Mouse (Mus musculus) myocyte (in vitro differentiated cells): Measurements from ENCODE around the gene Dpy19l1. TPM values are rescaled to one million over a fixed set of nuclear protein-coding genes. Genes with fewer than 3 reads are reported as not detected.

Source experiments
- H3K27me3 ChIP-seq: one replicate; pipeline ENCODE4 v1.6.1; 2011; ENCODE audit not compliant: control insufficient read depth, insufficient read depth, insufficient read length
- H3K36me3 ChIP-seq: one replicate; pipeline ENCODE4 v1.6.1; 2011; ENCODE audit not compliant: control insufficient read depth, insufficient read depth
- H3K4me2 ChIP-seq: one replicate; pipeline ENCODE4 v1.6.1; 2011; ENCODE audit warnings: low read depth, control low read depth
- H3K4me3 ChIP-seq: one replicate; pipeline ENCODE4 v1.5.1; 2011; ENCODE audit warnings: mild to moderate bottlenecking, control low read depth, moderate library complexity
- H3K79me2 ChIP-seq: one replicate; pipeline ENCODE4 v1.6.1; 2011; ENCODE audit not compliant: control insufficient read depth, insufficient read depth
- H3ac ChIP-seq: one replicate; pipeline ENCODE4 v1.6.1; 2011; ENCODE audit not compliant: control insufficient read depth, insufficient read length
- CEBPB ChIP-seq: IDR thresholded peaks from 2 replicates; pipeline ENCODE4 v1.6.1; 2011; ENCODE audit warnings: mild to moderate bottlenecking, moderate library complexity; ENCODE audit not compliant: poor library complexity, insufficient read depth, severe bottlenecking
- E2F4 ChIP-seq: IDR thresholded peaks from one replicate; pipeline ENCODE4 v1.6.1; 2011; ENCODE audit warnings: mild to moderate bottlenecking, control low read depth, moderate library complexity; ENCODE audit not compliant: insufficient read depth
- MAX ChIP-seq: IDR thresholded peaks from one replicate; pipeline ENCODE4 v1.6.1; 2011; ENCODE audit warnings: low read depth, mild to moderate bottlenecking, control low read depth
- MYOD1 ChIP-seq, 3 experiments: IDR thresholded peaks; one replicate each; pipeline ENCODE4 v1.6.1; 2011; ENCODE audit warnings: control low read depth in 2 of 3, low read depth in 2 of 3, mild to moderate bottlenecking in 2 of 3, moderate library complexity in 1 of 3; ENCODE audit not compliant: insufficient read length in 2 of 3, control insufficient read depth in 1 of 3
- MYOG ChIP-seq, 3 experiments: IDR thresholded peaks; one replicate each; pipeline ENCODE4 v1.6.1; 2011; ENCODE audit warnings: control low read depth in 2 of 3, low read depth in 2 of 3, mild to moderate bottlenecking in 2 of 3; ENCODE audit not compliant: insufficient read length in 2 of 3, control insufficient read depth in 1 of 3, insufficient read depth in 1 of 3
- POLR2A ChIP-seq: IDR thresholded peaks from one replicate; pipeline ENCODE4 v1.6.1; 2011; ENCODE audit warnings: low read depth, mild to moderate bottlenecking, control low read depth, moderate library complexity; ENCODE audit not compliant: insufficient read length
- POLR2AphosphoS2 ChIP-seq: IDR thresholded peaks from one replicate; pipeline ENCODE4 v1.6.1; 2011; ENCODE audit warnings: low read depth, control low read depth; ENCODE audit not compliant: insufficient read length
- REST ChIP-seq: IDR thresholded peaks from one replicate; pipeline ENCODE4 v1.6.1; 2011; ENCODE audit warnings: mild to moderate bottlenecking, control low read depth, moderate library complexity; ENCODE audit not compliant: insufficient read depth, insufficient read length
- SRF ChIP-seq: IDR thresholded peaks from one replicate; pipeline ENCODE4 v1.6.1; 2011; ENCODE audit warnings: low read depth; ENCODE audit not compliant: control insufficient read depth, insufficient read length
- TCF12 ChIP-seq: IDR thresholded peaks from one replicate; pipeline ENCODE4 v1.6.1; 2011; ENCODE audit warnings: mild to moderate bottlenecking, control low read depth; ENCODE audit not compliant: poor library complexity, insufficient read depth, severe bottlenecking
- TCF3 ChIP-seq: IDR thresholded peaks from one replicate; pipeline ENCODE4 v1.6.1; 2011; ENCODE audit warnings: low read depth, control low read depth; ENCODE audit not compliant: insufficient read length
- USF1 ChIP-seq: IDR thresholded peaks from one replicate; pipeline ENCODE4 v1.6.1; 2011; ENCODE audit warnings: low read depth, mild to moderate bottlenecking, control low read depth, moderate library complexity
- polyA plus RNA-seq: library from polyadenylated mRNA; unstranded; fragments of >200 nt; fragmentation: generic; extraction: Trizol; gene quantifications from one replicate; pipeline ENCODE4 v1.2.1, GENCODE M21; 2012; ENCODE audit warnings: missing spikeins

The Dpy19l1 gene
- polyA plus RNA-seq, 1 experiment, result 17.3 TPM

DNA sequence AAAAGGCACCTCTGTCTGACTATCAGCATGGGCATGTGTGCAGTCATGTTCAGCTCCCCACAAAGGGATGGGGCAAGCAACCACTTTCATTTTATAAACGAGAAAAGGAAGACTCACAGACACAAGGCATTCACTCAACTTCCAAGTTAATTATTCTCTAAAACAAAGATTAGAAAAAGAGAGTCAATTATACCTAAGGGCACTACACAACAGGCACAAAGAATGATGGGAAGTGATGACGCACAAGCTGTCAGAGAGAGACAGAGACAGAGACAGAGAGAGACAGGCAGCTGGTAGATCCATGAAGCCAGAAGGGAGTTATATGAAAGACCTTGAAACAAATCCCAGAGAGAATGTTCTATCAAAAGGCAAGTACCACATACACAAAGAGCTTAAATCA, 68.0 kb downstream of the Dpy19l1 start:
- no peak overlapping the region for H3K4me2 ChIP-seq
- no peak overlapping the region for H3K4me3 ChIP-seq
- no peaks in the 10 kb centered on the region for H3K79me2 ChIP-seq
- no peak for TF ChIP-seq POLR2AphosphoS2
- TF ChIP-seq POLR2A, result no peak
- no peak for TF ChIP-seq CEBPB
- TF ChIP-seq REST, result no peak
- TF ChIP-seq MYOG (IDR thresholded peaks at IDR 0.05; ENCODE audit: control insufficient read depth in 1 of 3, insufficient read depth in 1 of 3, insufficient read length in 2 of 3, low read depth in 2 of 3), result no peak
- TF ChIP-seq MYOD1 (IDR thresholded peaks at IDR 0.05; ENCODE audit: control insufficient read depth in 1 of 3, insufficient read length in 2 of 3, low read depth in 2 of 3), result no peak
- no peak for TF ChIP-seq MAX
- no peak for TF ChIP-seq TCF3
- no peak for TF ChIP-seq USF1
- TF ChIP-seq SRF, result no peak
- no peak for TF ChIP-seq E2F4
- TF ChIP-seq TCF12, result no peak
- no peaks in the 10 kb centered on the region for H3K27me3 ChIP-seq
- H3K36me3 ChIP-seq, result no peaks in the 10 kb centered on the region
- no peak overlapping the region for H3ac ChIP-seq

DNA sequence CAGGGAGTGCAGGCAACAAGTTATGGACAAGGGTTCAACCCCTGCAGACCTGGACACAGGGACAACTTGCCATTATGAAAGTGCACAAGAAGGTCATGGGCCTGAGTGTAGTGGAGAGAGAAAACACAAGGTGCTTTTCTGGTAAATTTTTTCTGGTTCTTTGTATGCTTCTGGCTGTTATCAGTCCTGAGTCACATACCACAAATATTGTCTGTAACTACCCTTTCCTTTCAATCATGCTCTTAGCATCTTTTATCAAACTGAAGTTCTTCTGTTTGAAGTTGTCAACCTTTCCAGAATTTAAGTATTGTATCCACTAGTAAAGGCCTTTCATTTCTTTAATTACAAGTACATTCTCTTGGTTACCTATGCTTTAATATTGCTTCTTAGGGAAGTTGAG, 73.2 kb downstream of the Dpy19l1 start:
- no peak overlapping the region for H3K4me2 ChIP-seq
- H3K27me3 ChIP-seq, result no peaks in the 10 kb centered on the region
- no peak overlapping the region for H3K4me3 ChIP-seq
- no peaks in the 10 kb centered on the region for H3K36me3 ChIP-seq
- no peaks in the 10 kb centered on the region for H3K79me2 ChIP-seq
- no peak overlapping the region for H3ac ChIP-seq
- TF ChIP-seq CEBPB (no peak), MYOG (IDR thresholded peaks at IDR 0.05; ENCODE audit: control insufficient read depth in 1 of 3, insufficient read depth in 1 of 3, insufficient read length in 2 of 3, low read depth in 2 of 3) (no peak), TCF12 (no peak), SRF (no peak), MYOD1 (IDR thresholded peaks at IDR 0.05; ENCODE audit: control insufficient read depth in 1 of 3, insufficient read length in 2 of 3, low read depth in 2 of 3) (no peak), REST (no peak), E2F4 (no peak), POLR2A (no peak), TCF3 (no peak), USF1 (no peak), POLR2AphosphoS2 (no peak), MAX (no peak)

DNA sequence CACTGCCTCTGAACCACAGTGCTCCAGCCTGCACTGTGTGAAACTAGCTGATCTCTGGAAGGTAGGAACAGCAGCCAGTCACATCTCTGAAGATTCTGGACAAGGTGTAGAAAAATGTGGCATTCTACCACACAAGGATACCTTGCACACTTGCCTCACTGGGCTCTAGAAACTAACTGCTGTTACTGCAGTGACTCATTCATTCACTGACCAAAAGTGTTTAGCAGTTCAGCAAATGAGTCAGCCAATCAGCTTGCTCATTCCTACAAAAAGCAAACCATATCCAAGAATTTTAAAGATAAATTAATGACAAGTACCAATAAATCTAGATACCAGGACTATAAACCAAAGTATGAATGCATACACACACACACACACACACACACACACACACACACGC, 77.3 kb downstream of the Dpy19l1 start:
- no peak overlapping the region for H3ac ChIP-seq
- H3K79me2 ChIP-seq, result no peaks in the 10 kb centered on the region
- H3K36me3 ChIP-seq, result peaks cover 4% of the 10 kb centered on the region
- no peak for TF ChIP-seq MAX
- no peak for TF ChIP-seq SRF
- no peak for TF ChIP-seq TCF12
- TF ChIP-seq REST, result no peak
- TF ChIP-seq MYOD1 (IDR thresholded peaks at IDR 0.05; ENCODE audit: control insufficient read depth in 1 of 3, insufficient read length in 2 of 3, low read depth in 2 of 3), result no peak
- no peak for TF ChIP-seq USF1
- TF ChIP-seq CEBPB, result no peak
- no peak for TF ChIP-seq E2F4
- no peak for TF ChIP-seq TCF3
- TF ChIP-seq POLR2A, result no peak
- TF ChIP-seq MYOG (IDR thresholded peaks at IDR 0.05; ENCODE audit: control insufficient read depth in 1 of 3, insufficient read depth in 1 of 3, insufficient read length in 2 of 3, low read depth in 2 of 3), result no peak
- no peak for TF ChIP-seq POLR2AphosphoS2
- no peak overlapping the region for H3K4me2 ChIP-seq
- no peak overlapping the region for H3K4me3 ChIP-seq
- no peaks in the 10 kb centered on the region for H3K27me3 ChIP-seq

DNA sequence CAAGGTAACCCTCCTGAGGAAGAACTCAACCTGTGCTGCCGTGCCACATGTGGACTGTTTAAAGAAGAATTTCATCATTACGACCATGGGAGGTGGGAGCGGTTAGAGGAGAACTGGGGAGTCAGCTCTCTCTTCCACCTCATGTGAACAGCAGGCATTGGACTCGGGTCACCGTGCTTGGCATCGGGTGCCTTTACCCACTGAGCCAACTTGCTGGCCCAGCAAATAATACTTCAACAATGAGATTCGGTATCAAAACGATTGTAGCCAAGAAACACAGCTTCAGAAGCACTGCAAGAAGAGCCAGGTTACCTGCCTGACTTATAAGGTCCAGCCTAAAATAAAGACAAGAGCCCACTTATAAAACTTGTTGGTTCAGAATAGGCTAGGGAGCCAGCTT, 79.7 kb downstream of the Dpy19l1 start:
- Histone ChIP-seq H3K79me2 (no peaks in the 10 kb centered on the region), H3K27me3 (no peaks in the 10 kb centered on the region), H3K4me3 (no peak overlapping the region), H3K36me3 (peaks cover 11% of the 10 kb centered on the region), H3K4me2 (no peak overlapping the region), H3ac (no peak overlapping the region)
- TF ChIP-seq TCF12 (no peak), SRF (no peak), POLR2A (no peak), E2F4 (no peak), MYOG (IDR thresholded peaks at IDR 0.05; ENCODE audit: control insufficient read depth in 1 of 3, insufficient read depth in 1 of 3, insufficient read length in 2 of 3, low read depth in 2 of 3) (no peak), TCF3 (no peak), POLR2AphosphoS2 (no peak), MYOD1 (IDR thresholded peaks at IDR 0.05; ENCODE audit: control insufficient read depth in 1 of 3, insufficient read length in 2 of 3, low read depth in 2 of 3) (no peak), MAX (no peak), CEBPB (no peak)
